Mouse (Mus musculus): ENCODE data around the gene Med16.

Gene Med16

DNA sequence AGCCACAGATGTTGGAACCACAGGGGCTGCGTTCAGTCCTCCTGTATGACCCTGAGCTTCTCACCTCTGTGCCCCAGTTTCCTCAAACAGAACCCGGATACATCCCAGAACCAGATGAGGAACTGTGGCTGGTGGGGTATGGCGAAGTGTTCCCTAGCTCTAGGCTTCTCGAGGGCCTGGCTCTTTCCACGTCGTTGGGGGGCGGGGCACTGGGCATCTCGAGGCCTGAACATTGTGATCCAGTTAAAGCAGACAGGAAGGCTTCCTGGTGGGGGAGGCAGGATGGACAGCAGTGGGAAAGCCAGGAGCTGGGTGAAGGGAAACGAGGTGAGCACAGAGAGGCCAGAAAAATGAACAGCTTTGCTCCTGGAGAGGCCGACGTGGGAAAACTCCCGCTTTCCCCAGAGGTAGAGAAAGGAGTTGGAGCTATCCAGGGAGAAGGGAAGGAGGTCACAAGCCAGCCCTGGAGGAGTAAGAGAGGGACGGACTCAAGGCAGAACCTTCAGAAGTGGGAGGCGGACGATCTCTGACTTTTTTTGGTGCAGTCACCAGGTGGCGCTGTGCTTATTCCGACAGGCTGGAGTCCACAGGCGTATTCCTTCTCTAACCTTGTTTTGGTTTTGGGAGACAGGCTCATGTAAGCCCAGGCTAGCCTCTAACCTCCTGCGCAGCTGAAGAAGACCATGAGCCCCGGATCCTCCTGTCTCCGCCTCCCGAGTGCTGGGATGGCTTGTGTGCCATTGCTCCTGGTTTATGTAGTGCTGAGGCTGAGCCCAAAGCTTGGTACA is 25.2 kb downstream of the Med16 start:
- peak; percentile 87 for DNase-seq

DNA sequence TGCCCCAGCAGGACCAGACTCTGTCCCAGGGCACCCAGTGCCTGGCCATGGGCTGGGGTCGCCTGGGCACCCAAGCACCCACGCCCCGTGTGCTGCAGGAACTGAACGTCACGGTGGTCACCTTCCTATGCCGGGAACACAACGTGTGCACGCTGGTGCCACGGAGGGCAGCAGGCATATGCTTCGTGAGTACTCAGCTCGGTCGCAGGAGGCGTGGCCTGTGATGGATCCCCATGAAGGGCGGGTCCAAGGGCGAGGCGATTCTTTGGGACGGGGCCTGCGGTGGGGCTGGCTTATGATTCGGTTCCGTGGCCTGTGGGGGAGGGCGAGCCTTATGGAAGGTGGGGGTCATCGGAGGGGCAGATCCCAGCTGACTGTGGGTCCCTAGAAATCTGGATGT is 26.7 kb downstream of the Med16 start:
- DNase-seq, result peak; percentile 68

DNA sequence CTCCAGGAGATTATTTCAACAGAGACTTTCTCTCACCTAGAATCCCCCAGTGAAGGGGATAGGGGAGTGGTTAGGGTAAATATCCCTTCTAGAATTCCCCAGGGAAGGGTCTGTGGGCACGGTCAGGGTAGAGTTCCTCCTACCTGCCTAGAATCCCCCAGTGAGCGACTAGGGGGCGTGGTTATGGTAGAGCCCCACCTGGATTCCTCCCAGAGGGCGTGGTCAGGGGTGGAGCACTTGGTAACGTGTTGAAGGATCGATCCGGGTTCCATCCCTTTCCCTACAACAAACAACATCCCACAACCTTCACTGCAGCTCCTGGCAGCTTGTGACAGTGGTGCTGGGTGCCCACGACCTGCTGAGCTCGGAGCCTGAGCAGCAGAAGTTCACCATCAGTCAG is 28.0 kb downstream of the Med16 start:
- peak; percentile 26 for DNase-seq

DNA sequence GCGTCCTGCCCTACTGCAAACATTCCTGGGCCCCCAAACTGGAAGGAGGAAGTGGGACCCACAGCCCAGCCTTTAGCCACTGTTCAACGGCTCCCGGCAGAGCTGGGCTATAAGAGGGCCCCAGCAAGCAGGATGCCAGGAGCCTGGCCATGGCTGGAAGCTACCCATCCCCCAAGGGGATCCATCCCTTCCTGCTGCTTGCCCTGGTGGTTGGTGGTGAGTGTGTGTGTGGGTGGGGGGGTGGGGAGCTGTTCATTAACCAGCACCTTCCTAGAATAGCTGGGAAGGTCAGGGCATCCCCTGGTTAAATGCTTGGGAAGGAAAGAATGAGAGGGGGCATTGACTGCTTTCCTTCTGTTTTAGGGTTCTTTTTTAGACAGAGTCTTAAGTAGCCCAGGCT is 29.2 kb downstream of the Med16 start:
- no peak for DNase-seq

DNA sequence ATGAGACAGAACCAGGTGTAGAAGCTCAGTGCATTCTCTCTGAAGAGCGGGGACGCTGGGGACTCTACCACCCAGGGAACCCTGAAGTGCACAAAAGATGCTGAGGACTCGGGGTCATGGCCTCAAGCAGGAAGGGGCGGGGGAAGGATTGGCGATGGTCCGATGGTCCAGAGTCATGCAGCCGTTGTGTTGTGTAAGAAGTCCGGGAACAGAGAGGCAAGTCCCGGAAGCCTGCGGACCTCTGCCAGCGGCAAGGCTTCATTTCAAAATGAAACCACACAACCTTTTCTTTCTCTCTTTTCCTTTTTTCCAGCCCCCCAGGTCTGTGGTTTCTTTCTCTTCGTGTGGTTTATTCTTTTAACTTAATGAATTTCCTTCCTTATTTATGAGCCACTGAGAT is 31.0 kb downstream of the Med16 start:
- no peak for DNase-seq

DNA sequence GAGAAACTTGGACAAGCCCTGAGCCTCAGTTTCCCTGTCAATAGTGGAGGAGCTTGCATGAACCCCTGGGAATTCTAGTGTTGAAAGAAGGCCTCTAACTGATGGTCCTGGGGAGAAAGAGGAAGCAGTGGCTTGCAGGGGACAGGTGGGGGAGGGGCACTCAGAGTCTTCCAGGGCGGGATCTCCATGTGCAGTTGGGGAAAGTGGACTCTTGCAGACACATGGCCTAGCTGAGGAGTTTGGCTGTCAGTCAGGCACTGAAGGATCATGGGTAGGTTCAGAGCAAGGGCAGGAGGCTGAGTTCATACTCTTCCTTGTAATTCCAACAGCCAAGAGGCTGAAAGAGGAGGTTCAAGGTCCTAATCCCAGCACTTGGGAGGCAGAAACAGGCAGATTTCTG is 31.5 kb downstream of the Med16 start:
- no peak for DNase-seq

DNA sequence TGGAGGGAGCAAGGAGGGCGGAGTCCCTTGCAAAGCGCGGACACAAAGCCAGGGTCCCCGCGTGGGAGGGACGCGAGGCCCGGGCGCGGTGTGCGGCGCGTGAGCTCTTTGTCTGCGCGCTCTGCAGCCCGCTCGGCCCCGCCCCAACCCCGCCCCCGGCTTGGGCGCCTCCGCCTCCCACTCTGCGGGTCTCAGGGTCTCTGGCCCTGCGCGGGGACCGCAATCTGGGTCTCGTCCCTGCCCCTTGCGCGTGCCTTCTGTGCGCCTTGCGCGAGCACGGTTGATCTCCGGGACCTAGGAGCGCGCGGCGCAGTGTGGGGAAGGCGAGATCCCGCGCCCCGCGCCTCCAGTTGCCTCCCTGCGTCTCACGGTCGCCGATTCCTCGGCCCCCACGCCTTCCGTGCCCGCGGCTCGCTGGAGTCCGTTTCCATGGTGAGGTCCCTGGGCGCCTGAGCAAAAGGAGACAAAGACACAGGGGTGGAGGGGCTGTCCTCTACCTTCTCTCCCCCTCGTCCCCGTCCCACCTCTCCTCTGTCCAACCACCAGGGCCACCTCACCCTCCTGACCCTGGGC is 34.3 kb downstream of the Med16 start, which contains the start of the genes Prtn3 and Plppr3:
Prtn3 (plus strand) TSS at position 187 of the 573 bp plus-strand sequence.
Plppr3 (minus strand) TSS at position 345 of the 573 bp plus-strand sequence.
- DNase-seq, result peak; percentile 90

DNA sequence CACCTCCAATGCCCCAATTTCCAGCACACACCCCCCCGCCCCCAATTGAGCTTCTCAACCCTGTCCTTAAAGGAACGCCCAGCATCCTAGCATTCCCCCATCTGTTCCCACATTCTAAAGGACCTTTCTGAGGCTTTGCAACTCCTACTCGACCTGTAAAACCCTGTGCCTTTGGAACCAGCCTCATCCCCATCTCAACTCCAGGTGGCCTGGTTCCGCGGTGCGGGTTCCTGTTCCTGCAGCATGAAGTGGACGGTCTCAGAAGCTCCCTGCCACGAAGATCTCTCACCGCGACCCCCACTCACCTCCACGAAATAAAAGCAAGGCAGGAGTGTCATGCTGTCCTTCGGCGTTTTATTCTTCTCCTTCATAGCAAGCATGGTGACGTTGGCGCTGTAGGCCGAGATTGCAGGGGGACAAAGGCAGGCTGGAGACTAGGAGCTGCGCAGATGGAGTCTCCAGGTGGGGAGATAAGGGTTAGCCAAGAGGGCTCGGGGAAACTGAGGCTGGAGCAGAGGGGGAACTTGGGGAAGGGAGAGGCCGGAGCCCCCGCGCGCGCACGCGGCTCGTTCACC is 34.9 kb downstream of the Med16 start:
- DNase-seq, result peak; percentile 44

DNA sequence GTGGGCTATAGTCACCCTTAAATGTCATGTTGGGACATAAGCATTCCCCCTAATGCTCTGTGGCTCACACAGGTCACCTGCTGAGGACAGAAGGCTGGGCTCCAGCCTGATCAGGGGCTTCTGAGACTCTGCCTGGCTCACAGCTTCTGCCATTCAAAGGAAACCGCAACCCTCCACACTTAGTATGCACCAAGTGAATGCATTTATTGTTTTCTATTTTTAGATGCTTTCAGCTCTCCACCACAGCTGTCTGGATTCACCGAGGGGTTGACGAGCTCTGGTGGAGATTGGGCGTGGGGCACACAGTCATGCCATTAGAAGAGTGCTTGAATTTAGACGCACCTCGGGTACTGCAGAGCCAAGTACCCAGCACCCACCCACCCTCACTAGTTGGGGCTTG is 35.4 kb downstream of the Med16 start:
- no peak for DNase-seq

DNA sequence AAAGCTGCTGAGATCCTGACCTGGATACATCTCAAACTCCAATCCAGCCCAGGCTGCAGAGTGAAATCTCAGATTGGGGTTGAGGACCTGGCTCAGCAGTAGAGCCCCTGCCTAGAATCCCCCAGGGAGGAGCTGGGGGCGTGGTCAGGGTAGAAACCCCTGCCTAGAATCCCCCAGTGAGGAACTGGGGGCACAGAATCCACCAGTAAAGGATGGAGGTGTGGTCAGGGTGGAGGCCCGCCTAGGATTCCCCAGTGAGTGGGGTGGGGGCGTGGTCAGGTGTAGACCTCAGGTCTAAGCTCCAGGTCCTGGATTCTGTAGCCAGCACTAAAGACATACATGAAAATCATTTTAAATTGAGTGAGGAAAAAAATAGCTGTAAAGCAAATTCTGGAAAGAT is 35.9 kb downstream of the Med16 start:
- no peak for DNase-seq

DNA sequence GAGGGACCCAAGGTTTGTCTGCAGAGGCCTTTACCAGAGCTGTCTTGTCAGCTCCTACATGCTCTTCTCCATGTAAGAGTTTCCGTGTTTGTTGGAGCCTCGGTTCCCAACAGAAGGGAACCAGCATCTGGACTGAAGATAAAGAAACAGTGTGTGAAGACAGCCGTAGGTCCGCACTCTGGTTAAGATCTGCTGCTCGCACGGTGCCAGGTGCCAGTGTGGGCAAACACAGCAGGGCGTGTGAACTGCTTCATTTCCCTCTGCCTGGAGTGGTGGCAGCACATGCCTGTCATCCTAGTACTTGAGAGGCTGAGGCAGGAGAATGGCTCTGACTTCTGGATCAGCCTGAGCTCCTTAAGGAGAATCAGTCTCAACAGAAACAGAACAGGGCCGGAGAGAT is 36.9 kb downstream of the Med16 start:
- no peak for DNase-seq

DNA sequence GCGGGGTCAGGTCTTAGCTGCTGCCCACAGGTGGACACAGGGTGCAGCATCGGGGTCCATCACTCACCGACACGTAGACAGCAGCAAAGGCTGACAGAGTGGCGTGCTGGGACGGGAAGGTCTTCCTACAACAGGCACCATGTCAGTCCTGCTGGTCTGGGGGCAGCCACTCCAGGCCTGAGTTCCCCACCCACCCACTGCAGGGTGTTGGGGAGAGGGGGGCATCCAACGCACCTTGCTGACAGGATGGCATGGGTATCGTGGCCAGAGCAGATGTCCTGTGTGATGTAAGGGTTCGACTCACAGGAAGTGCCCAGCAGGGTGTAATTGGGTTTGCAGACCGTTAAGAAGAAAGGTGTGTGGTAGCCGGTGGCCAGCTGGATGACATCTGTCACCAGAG is 42.1 kb downstream of the Med16 start:
- DNase-seq, result no peak

DNA sequence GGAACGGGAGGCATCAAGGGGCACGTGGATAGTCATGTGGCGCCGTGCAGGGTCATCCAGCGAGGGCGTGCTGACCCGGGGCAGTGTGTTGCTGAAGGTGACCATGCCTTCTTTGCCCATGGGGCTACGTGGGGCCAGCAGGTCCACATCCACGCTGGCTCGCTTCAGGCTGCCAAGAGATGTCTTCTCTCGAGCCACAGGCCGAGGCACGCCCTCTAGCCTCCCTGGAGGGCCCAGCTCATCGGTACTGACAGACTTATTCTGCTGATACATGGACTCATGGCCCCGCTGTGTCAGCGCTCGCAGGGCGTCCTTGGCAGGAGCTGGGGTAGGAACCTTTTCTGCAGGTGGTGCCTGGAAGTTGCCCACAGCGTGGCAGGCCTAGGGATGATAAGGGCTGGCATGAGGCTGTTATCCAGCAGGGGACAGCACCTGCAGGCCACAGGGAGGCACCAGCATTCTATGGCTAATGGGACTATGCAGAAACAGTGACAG is 42.9 kb downstream of the Med16 start:
- DNase-seq, result no peak

DNA sequence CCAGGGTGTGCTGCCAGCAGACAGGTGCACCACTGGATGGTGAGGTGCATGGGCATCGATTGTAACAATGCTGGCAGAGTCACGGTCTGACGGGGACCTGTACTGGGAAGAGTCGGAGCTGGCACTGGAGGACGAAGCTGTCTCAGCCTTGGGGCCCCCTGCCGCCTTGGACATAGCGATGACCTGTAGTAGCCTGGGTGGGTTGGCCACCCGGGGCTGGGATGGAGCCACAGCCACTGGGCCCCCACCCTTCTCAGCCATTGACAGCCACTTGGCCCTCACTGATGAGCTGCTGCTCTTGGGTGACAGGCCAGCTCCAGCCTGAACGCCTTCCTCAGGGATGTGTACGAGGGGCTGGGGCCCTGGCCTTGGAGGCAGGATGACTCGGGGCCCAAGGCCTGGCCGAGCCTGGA is 43.5 kb downstream of the Med16 start:
- DNase-seq, result peak; percentile 20

DNA sequence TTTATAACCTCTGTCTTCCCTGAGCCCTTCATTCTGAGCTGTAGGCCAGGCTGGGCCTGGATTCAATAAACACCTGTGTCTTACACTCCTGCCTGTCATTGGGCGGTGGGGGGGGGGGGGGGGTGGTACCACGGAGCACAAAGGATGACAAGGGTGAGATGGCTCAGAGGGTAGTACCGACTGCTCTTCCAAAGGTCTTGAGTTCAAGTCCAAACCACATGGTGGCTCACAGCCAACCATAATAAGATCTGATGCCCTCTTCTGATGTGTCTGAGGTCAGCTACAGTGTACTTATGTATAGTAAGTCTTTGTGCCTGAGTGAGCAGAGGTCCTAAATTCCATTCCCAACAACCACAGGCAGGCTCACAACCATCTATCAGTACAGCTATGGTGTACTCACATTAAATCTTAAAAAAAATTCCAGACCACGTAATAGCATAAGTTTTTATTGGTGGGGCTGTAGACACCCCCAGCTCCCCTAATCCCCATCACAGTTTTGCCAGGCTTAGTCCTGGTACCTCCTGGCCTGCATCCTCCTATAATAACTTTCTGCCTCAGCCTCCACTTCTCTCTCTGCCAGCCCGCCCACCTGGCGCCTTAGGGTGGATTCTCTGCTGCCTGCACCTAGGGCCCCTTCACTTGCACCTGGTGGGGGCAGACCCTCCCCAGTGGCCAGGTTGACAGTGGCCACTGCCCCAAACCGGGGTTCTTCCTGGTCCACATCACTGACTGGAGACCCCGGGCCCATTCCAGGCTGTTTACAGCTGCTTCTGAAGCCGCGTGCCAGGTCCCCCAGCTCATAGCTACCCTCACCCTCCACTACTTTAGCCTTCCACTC is 44.2 kb downstream of the Med16 start:
- DNase-seq, result peak; percentile 30

DNA sequence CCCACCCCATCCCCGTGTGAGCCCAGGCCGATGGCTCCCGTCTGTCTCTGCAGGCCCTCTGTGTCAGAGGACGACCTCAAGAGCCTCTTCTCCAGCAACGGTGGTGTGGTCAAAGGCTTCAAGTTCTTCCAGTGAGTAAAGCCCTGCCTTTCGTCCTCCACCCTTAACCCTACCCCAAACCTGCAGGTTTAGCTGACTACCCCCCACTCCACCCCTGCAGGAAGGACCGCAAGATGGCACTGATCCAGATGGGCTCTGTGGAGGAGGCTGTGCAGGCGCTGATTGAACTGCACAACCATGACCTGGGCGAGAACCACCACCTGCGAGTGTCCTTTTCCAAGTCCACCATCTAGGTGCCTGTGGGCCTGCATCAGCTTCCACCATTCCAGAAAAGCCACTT is 45.8 kb downstream of the Med16 start:
- DNase-seq, result no peak

DNA sequence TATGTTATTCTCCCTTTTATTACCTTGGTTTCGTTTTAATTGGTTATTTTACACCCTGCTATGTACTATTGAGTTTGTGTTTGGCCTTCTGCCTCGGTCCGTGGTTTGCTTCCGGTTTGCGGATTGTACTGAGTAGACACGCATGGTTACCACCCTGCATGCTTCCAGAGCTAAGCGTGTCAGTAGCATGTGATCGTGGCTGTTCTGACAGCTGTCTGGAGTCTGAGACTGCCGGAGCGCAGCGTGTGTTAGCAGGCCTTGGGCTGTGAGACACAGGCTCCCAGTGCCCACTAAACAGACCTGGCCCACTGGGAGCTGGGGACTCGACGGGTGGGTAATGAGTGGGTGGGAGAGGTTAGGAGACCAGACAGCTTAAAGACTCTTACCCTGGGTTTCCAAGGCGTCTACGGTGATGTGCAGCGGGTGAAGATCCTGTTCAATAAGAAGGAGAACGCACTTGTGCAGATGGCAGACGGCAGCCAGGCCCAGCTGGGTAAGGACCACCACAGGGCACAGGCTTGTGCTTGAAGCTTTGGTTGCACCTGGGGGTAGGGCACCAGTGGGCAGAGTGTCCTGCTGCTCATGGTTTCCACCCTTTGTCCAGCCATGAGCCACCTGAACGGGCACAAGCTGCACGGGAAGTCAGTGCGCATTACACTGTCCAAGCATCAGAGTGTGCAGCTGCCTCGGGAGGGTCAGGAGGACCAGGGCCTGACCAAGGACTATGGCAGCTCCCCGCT is 46.5 kb downstream of the Med16 start:
- DNase-seq, result no peak

DNA sequence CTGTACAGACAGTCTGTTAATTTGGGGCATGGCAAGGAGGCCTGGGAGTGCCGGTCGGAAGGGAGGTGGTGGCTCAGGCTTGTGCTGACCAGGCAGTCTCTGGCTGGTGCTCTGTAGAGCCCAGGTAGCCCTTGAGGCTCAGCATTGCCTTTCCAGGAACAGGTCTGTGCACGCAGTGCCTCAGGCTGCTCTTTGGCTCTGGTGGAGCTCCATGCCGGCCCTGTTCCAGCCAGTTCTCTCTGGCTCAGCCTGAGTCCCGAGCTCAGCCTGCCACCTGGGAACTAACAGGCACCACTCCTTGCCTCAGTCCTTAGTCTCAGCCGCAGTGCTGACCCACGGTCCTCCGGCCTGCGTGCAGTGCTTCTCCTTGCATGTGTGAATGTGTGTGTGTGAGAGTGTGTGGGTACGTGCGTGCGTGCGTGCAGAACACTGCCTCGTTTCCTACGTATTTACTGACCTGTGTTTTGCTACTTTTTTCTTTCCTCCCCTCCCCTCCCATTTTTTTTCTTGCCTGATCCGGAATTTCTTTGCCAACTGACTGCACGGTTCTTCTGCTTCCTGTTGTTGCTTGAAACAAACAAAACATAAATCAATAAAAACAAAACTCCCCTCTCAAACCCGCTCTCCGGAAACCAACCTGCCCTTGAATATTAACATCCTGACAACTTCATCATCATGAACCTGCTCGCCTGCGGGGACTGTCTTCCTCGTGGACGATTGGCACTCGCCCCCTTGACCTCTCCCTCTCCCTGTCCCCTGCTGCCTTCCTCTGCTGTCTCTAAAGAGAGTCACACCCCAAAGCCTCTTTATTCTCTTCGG is 47.3 kb downstream of the Med16 start:
- peak; percentile 25 for DNase-seq

DNA sequence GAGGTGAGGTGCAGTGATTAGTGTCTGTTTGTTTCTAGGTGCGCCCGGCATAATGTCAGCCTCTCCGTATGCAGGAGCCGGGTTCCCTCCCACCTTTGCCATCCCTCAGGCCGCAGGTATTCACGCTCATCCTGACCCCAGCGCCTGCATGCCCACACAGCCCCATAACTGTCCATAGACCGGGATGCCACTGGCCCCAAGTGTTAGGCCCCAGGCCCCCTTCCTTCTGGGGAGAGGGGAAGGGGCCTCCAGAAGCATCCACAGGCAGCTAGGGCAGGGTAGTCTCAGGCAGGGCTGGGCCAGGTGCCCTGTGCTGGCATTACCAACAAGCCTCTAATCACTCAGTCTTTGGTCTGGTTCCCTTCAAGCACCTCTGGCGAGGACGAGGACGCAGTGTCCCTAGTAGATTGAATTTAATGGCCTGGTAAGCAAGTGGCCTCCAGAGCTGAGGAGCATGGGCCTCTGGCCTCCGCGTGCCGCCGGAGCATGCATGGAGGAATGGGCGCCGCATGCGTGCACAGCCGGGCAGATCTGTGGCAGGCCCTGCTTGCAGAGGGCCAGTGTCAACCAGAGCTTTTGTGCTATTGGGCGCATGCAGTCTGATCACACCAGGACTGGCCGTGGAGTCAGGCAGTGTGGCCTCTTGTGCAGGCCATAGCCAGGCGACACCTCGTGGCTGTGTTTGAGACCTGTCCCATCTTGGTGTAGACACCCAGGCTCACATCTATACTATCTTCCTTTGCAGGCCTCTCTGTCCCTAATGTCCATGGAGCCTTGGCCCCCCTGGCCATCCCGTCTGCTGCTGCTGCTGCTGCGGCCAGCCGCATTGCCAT is 48.4 kb downstream of the Med16 start:
- no peak for DNase-seq

DNA sequence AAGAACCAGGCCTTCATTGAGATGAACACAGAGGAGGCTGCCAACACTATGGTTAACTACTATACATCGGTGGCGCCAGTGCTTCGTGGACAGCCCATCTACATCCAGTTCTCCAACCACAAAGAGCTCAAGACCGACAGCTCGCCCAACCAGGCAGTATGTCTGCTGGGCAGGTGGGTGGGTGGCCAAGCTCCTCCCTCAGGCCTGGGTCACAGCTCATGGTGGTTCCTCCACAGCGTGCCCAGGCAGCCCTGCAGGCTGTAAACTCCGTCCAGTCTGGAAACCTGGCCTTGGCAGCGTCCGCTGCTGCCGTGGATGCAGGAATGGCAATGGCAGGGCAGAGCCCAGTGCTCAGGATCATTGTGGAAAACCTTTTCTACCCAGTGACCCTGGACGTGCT is 49.6 kb downstream of the Med16 start:
- DNase-seq, result no peak
